Mouse (Mus musculus): ENCODE data around the gene Stx5a. TPM values are rescaled to one million over a fixed set of nuclear protein-coding genes. Genes with fewer than 3 reads are reported as not detected.

Gene Stx5a
- polyA plus RNA-seq, 1 experiment = 100 TPM

- TF ChIP-seq POLR2A (IDR thresholded peaks at IDR 0.05; ENCODE audit: borderline replicate concordance, low read depth, low read length) (no peak), CTCF (IDR thresholded peaks at IDR 0.05; ENCODE audit: low read depth, low read length) (no peak)
- no peak overlapping the region for H3K27ac ChIP-seq (ENCODE audit: insufficient read depth, low read depth, low read length)
- H3K4me3 ChIP-seq (ENCODE audit: insufficient read depth, low read length) = no peak overlapping the region
- peaks cover 16% of the 10 kb centered on the region for H3K4me1 ChIP-seq (ENCODE audit: control insufficient read depth, insufficient read depth, low read length)
These were observed 1.6 kb upstream of the Stx5a start for GRCm38 (mm10) chr19:8739646-8740045.

GRCm38 (mm10) chr19:8740603-8741002 is 610 bp upstream of the Stx5a start, which contains the start of gene 1700092M07Rik:
Gene 1700092M07Rik (plus strand): TSS chr19:8740718.
- H3K4me1 ChIP-seq (ENCODE audit: control insufficient read depth, insufficient read depth, low read length) = peaks cover 16% of the 10 kb centered on the region
- no peak for TF ChIP-seq CTCF (IDR thresholded peaks at IDR 0.05; ENCODE audit: low read depth, low read length)
- TF ChIP-seq POLR2A (IDR thresholded peaks at IDR 0.05; ENCODE audit: borderline replicate concordance, low read depth, low read length) = no peak
- H3K27ac ChIP-seq (ENCODE audit: insufficient read depth, low read depth, low read length) = peak within 1 kb of the TSS; percentile 93
- H3K4me3 ChIP-seq (ENCODE audit: insufficient read depth, low read length) = peak within 1 kb of the TSS; percentile 98

GRCm38 (mm10) chr19:8742176-8742575 is 963 bp downstream of the Stx5a start:
- H3K4me3 ChIP-seq (ENCODE audit: insufficient read depth, low read length) = peak overlapping the region; percentile 98
- TF ChIP-seq POLR2A (IDR thresholded peaks at IDR 0.05; ENCODE audit: borderline replicate concordance, low read depth, low read length) (no peak), CTCF (IDR thresholded peaks at IDR 0.05; ENCODE audit: low read depth, low read length) (no peak)
- peaks cover 14% of the 10 kb centered on the region for H3K4me1 ChIP-seq (ENCODE audit: control insufficient read depth, insufficient read depth, low read length)
- H3K27ac ChIP-seq (ENCODE audit: insufficient read depth, low read depth, low read length) = peak overlapping the region; percentile 80

- peaks cover 14% of the 10 kb centered on the region for H3K4me1 ChIP-seq (ENCODE audit: control insufficient read depth, insufficient read depth, low read length)
- TF ChIP-seq CTCF (IDR thresholded peaks at IDR 0.05; ENCODE audit: low read depth, low read length) = no peak
- TF ChIP-seq POLR2A (IDR thresholded peaks at IDR 0.05; ENCODE audit: borderline replicate concordance, low read depth, low read length) = no peak
These were observed 4.2 kb downstream of the Stx5a start for GRCm38 (mm10) chr19:8745382-8745781.

GRCm38 (mm10) chr19:8747368-8747767 is 6.2 kb downstream of the Stx5a start:
- peaks cover 9% of the 10 kb centered on the region for H3K4me1 ChIP-seq (ENCODE audit: control insufficient read depth, insufficient read depth, low read length)
- TF ChIP-seq CTCF (IDR thresholded peaks at IDR 0.05; ENCODE audit: low read depth, low read length) (0 out of 2 replicates have a peak, but pooled peaks have one; percentile 13), POLR2A (IDR thresholded peaks at IDR 0.05; ENCODE audit: borderline replicate concordance, low read depth, low read length) (no peak)
- H3K27ac ChIP-seq (ENCODE audit: insufficient read depth, low read depth, low read length) = no peak overlapping the region
- H3K4me3 ChIP-seq (ENCODE audit: insufficient read depth, low read length) = no peak overlapping the region

More at GRCm38 (mm10) chr19:8745382-8745781, 4.2 kb downstream of the Stx5a start:
- Histone ChIP-seq H3K4me3 (ENCODE audit: insufficient read depth, low read length) (no peak overlapping the region), H3K27ac (ENCODE audit: insufficient read depth, low read depth, low read length) (no peak overlapping the region)

- TF ChIP-seq CTCF (IDR thresholded peaks at IDR 0.05; ENCODE audit: low read depth, low read length) (no peak), POLR2A (IDR thresholded peaks at IDR 0.05; ENCODE audit: borderline replicate concordance, low read depth, low read length) (no peak)
- peaks cover 14% of the 10 kb centered on the region for H3K4me1 ChIP-seq (ENCODE audit: control insufficient read depth, insufficient read depth, low read length)
- no peak overlapping the region for H3K27ac ChIP-seq (ENCODE audit: insufficient read depth, low read depth, low read length)
- H3K4me3 ChIP-seq (ENCODE audit: insufficient read depth, low read length) = peak overlapping the region; percentile 9; the same call in 1 of the 2 replicates
These were observed 14.4 kb downstream of the Stx5a start for GRCm38 (mm10) chr19:8755652-8756051.

- Histone ChIP-seq H3K4me3 (ENCODE audit: insufficient read depth, low read length) (peak within 1 kb of the TSS; percentile 93), H3K4me1 (ENCODE audit: control insufficient read depth, insufficient read depth, low read length) (peaks cover 18% of the 10 kb centered on the region), H3K27ac (ENCODE audit: insufficient read depth, low read depth, low read length) (peak within 1 kb of the TSS; percentile 61)
- TF ChIP-seq POLR2A (IDR thresholded peaks at IDR 0.05; ENCODE audit: borderline replicate concordance, low read depth, low read length) (peak; percentile 56; the same call in 1 of the 2 replicates), CTCF (IDR thresholded peaks at IDR 0.05; ENCODE audit: low read depth, low read length) (no peak)
These were observed 15.6 kb downstream of the Stx5a start, which contains the start of gene Nxf1 for GRCm38 (mm10) chr19:8756635-8757387. Gene Nxf1 (plus strand): TSS chr19:8757073.

GRCm38 (mm10) chr19:8757471-8757998 is 16.3 kb downstream of the Stx5a start:
- H3K4me3 ChIP-seq (ENCODE audit: insufficient read depth, low read length) = peak overlapping the region; percentile 93
- TF ChIP-seq CTCF (IDR thresholded peaks at IDR 0.05; ENCODE audit: low read depth, low read length) = no peak
- no peak for TF ChIP-seq POLR2A (IDR thresholded peaks at IDR 0.05; ENCODE audit: borderline replicate concordance, low read depth, low read length)
- H3K4me1 ChIP-seq (ENCODE audit: control insufficient read depth, insufficient read depth, low read length) = peaks cover 23% of the 10 kb centered on the region
- peak overlapping the region; percentile 61; the same call in 1 of the 2 replicates for H3K27ac ChIP-seq (ENCODE audit: insufficient read depth, low read depth, low read length)

- no peak for TF ChIP-seq CTCF (IDR thresholded peaks at IDR 0.05; ENCODE audit: low read depth, low read length)
- TF ChIP-seq POLR2A (IDR thresholded peaks at IDR 0.05; ENCODE audit: borderline replicate concordance, low read depth, low read length) = no peak
- peaks cover 33% of the 10 kb centered on the region for H3K4me1 ChIP-seq (ENCODE audit: control insufficient read depth, insufficient read depth, low read length)
- H3K4me3 ChIP-seq (ENCODE audit: insufficient read depth, low read length) = no peak overlapping the region
- no peak overlapping the region for H3K27ac ChIP-seq (ENCODE audit: insufficient read depth, low read depth, low read length)
These were observed 17.7 kb downstream of the Stx5a start for GRCm38 (mm10) chr19:8758899-8759298.

- no peak overlapping the region for H3K27ac ChIP-seq (ENCODE audit: insufficient read depth, low read depth, low read length)
- H3K4me1 ChIP-seq (ENCODE audit: control insufficient read depth, insufficient read depth, low read length) = peaks cover 27% of the 10 kb centered on the region
- TF ChIP-seq CTCF (IDR thresholded peaks at IDR 0.05; ENCODE audit: low read depth, low read length) (no peak), POLR2A (IDR thresholded peaks at IDR 0.05; ENCODE audit: borderline replicate concordance, low read depth, low read length) (no peak)
- H3K4me3 ChIP-seq (ENCODE audit: insufficient read depth, low read length) = no peak overlapping the region
These were observed 19.5 kb downstream of the Stx5a start for GRCm38 (mm10) chr19:8760757-8761156.
